Mouse (Mus musculus) frontal cortex, postnatal 36 days (tissue): ENCODE data around the gene R3hdm1.
A peak's percentile ranks its signal among the peaks of the same experiment; 100 is the strongest.
"Not testable (repeated sequence)": the region's sequence is repeated elsewhere in the genome, so short reads cannot be mapped to it uniquely, and the experiment has no call there.

ENCODE experiments used
- DNase-seq, 2 experiments: peaks; one replicate each; pipeline ENCODE4 v3.0.0; 2022; ENCODE audit warnings: low spot score in 2 of 2

Gene R3hdm1

GRCm38 (mm10) chr1:128136222-128136621 is 33.1 kb downstream of the R3hdm1 start:
- DNase-seq: not testable (repeated sequence)

GRCm38 (mm10) chr1:128141039-128141438 is 37.9 kb downstream of the R3hdm1 start:
- no peak for DNase-seq

- peak in 1 of 2 experiments; percentile 74 for DNase-seq
Measured at GRCm38 (mm10) chr1:128141737-128142136, 38.6 kb downstream of the R3hdm1 start.

GRCm38 (mm10) chr1:128166956-128167355 is 63.9 kb downstream of the R3hdm1 start:
- no peak for DNase-seq

GRCm38 (mm10) chr1:128170104-128170503 is 67.0 kb downstream of the R3hdm1 start:
- no peak for DNase-seq

GRCm38 (mm10) chr1:128191426-128191825 is 88.3 kb downstream of the R3hdm1 start:
- no peak for DNase-seq

- DNase-seq: no peak
Measured at GRCm38 (mm10) chr1:128192369-128192768, 89.3 kb downstream of the R3hdm1 start.

GRCm38 (mm10) chr1:128194011-128194410 is 90.9 kb downstream of the R3hdm1 start:
- DNase-seq: no peak

GRCm38 (mm10) chr1:128197353-128197752 is 94.3 kb downstream of the R3hdm1 start:
- DNase-seq: no peak

- DNase-seq: no peak
Measured at GRCm38 (mm10) chr1:128213261-128213660, 110.2 kb downstream of the R3hdm1 start.

GRCm38 (mm10) chr1:128221886-128222285 is 118.8 kb downstream of the R3hdm1 start:
- no peak for DNase-seq

GRCm38 (mm10) chr1:128223304-128223703 is 120.2 kb downstream of the R3hdm1 start:
- DNase-seq: no peak

GRCm38 (mm10) chr1:128235181-128235580 is 132.1 kb downstream of the R3hdm1 start:
- no peak for DNase-seq

GRCm38 (mm10) chr1:128243627-128243995 is 140.5 kb downstream of the R3hdm1 start, which contains the start of gene Ubxn4:
Gene Ubxn4 (plus strand): TSS chr1:128243964.
- DNase-seq: no peak

- DNase-seq: peak; percentile 93 to 96
Measured at GRCm38 (mm10) chr1:128243996-128244726, 141.1 kb downstream of the R3hdm1 start.

- DNase-seq: peak in 1 of 2 experiments; percentile 28
Measured at GRCm38 (mm10) chr1:128244727-128245355, 141.7 kb downstream of the R3hdm1 start.

- DNase-seq: not testable (repeated sequence)
Measured at GRCm38 (mm10) chr1:128267061-128267460, 164.0 kb downstream of the R3hdm1 start.

- DNase-seq: no peak
Measured at GRCm38 (mm10) chr1:128270731-128271130, 167.6 kb downstream of the R3hdm1 start.

- no peak for DNase-seq
Measured at GRCm38 (mm10) chr1:128275908-128276307, 172.8 kb downstream of the R3hdm1 start.

- DNase-seq: no peak
Measured at GRCm38 (mm10) chr1:128278563-128278962, 175.5 kb downstream of the R3hdm1 start.

- no peak for DNase-seq
Measured at GRCm38 (mm10) chr1:128281753-128282152, 178.7 kb downstream of the R3hdm1 start.

GRCm38 (mm10) chr1:128282924-128283323 is 179.8 kb downstream of the R3hdm1 start:
- no peak for DNase-seq

- DNase-seq: no peak
Measured at GRCm38 (mm10) chr1:128284157-128284690, 181.1 kb downstream of the R3hdm1 start.
